Mouse (Mus musculus) small intestine, adult 2 months (tissue): ENCODE data around the gene Pamr1.

ENCODE experiments used
- CTCF ChIP-seq: fragments of 200-500 bp; IDR thresholded peaks from 2 replicates; pipeline ENCODE4 v1.5.1; 2012; ENCODE audit warnings: low read depth, mild to moderate bottlenecking, control low read depth, inconsistent platforms, low read length, moderate library complexity, mixed read lengths; ENCODE audit not compliant: insufficient replicate concordance, insufficient read length; ENCODE audit errors: extremely low read depth
- POLR2A ChIP-seq: fragments of 200-500 bp; IDR thresholded peaks from 2 replicates; pipeline ENCODE4 v1.6.1; 2012; ENCODE audit warnings: low read depth, mild to moderate bottlenecking, control low read depth, inconsistent platforms, low read length, moderate library complexity

GRCm38 (mm10) chr2:102622176-102622575, 72.4 kb downstream of the Pamr1 start:
- TF ChIP-seq CTCF (no peak), POLR2A (no peak)
